Mouse (Mus musculus) limb, embryonic 10.5 days (tissue): ENCODE results near the gene Tbc1d8. TPM values are rescaled to one million over a fixed set of nuclear protein-coding genes. Genes with fewer than 3 reads are reported as not detected.

Experiments
- DNase-seq: peaks from one replicate; pipeline ENCODE4 v3.0.0-alpha.2; 2017; ENCODE audit warnings: low spot score
- H3K27ac ChIP-seq: fragments of 300-500 bp; sonication (generic); 2 replicates; pipeline ENCODE4 v1.5.1; 2016; ENCODE audit warnings: mild to moderate bottlenecking
- H3K27me3 ChIP-seq: fragments of 300-500 bp; sonication (generic); 2 replicates; pipeline ENCODE4 v1.6.1; 2016; ENCODE audit warnings: low read depth, mild to moderate bottlenecking; ENCODE audit not compliant: poor library complexity, severe bottlenecking
- H3K36me3 ChIP-seq: fragments of 300-500 bp; sonication (generic); 2 replicates; pipeline ENCODE4 v1.6.1; 2016; ENCODE audit warnings: mild to moderate bottlenecking, moderate library complexity
- H3K4me1 ChIP-seq: fragments of 300-500 bp; sonication (generic); 2 replicates; pipeline ENCODE4 v1.6.1; 2016
- H3K4me3 ChIP-seq: fragments of 300-500 bp; sonication (generic); 2 replicates; pipeline ENCODE4 v1.5.1; 2016; ENCODE audit warnings: mild to moderate bottlenecking, moderate library complexity
- H3K9me3 ChIP-seq: fragments of 300-500 bp; sonication (generic); replicated peaks from 2 replicates; pipeline ENCODE4 v1.6.1; 2016; ENCODE audit warnings: mild to moderate bottlenecking
- WGBS: fragments of 180-500 bp; shearing (Covaris S2); methylation state at CpG from one replicate; pipeline ENCODE4 v1.1.7; 2016; 5-methylcytosine and 5-hydroxymethylcytosine counted together
- polyA plus RNA-seq: library from polyadenylated mRNA; unstranded; fragments of >200 nt; fragmentation: Nextera tagmentation; extraction: Ambion mirVana; gene quantifications from 2 replicates; pipeline ENCODE4 v1.2.1, GENCODE M21; 2016

The Tbc1d8 gene
- polyA plus RNA-seq, 1 experiment from 2014 or later = 5.1 TPM

DNA sequence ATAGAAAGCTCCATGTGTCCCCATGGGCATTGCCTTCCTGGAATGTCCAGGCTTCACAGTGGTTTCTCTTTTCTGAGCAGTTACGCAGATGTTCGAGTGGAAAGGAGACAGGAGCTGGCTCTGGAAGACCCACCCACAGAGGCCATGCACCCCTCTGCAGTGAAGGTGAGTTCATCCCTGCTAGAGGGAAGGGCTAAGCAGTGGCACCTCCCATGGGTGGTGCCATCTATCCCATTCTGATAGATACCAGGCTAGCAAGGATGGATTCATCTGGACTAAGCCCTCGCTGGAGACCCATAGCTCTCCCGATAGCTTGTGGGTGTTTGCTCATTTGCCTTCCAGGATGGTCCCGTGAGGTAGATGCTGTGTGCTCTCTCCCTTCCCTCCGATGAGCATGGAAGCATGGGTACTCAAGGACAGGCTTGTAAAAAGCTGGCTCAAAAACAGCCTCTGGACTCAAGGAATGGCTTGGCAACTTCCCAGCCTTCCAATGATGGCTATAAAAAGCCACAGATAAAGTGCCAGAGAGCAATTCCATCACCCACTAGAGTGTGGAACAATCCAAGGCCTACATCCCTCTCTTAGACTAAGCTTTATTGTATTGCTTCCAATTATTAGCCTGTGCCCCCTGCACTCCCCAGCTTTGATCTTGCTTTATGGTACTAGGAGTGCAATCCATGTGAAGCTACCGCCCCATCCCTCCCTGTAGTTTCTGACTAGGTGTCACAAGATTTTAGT lies 147.5 kb downstream of the Tbc1d8 start:
- no peak overlapping the region for H3K4me3 ChIP-seq
- peaks cover 18% of the 10 kb centered on the region for H3K4me1 ChIP-seq
- no peak for DNase-seq
- peaks cover 14% of the 10 kb centered on the region; the same call in 1 of the 2 replicates for H3K27me3 ChIP-seq
- WGBS = 75% methylated on average over 7 of the region's 7 CpGs
- H3K27ac ChIP-seq = no peak overlapping the region
- no peaks in the 10 kb centered on the region for H3K36me3 ChIP-seq
- no peaks in the 10 kb centered on the region for H3K9me3 ChIP-seq

DNA sequence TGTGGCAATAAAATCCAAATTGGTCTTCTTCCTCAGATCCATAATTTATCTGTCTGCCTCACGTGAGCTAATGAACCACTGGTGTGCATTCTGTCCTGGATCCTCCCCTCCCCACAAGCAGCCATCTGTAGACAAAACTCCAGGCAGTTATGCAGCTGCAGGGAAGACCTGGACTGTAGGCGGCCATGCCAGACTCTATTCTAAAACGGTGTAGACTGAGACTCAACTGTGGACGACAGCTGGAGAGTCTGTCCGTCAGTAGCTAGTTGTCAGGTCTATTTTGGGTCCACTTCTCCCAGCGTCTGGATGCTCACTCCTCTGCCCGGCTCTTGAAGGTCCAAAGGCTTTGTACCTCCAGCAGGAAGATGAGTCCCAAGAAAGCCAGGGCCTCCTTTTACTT lies 151.0 kb downstream of the Tbc1d8 start:
- Histone ChIP-seq H3K9me3 (no peaks in the 10 kb centered on the region), H3K4me3 (no peak overlapping the region), H3K36me3 (no peaks in the 10 kb centered on the region), H3K4me1 (peaks cover 8% of the 10 kb centered on the region), H3K27me3 (no peaks in the 10 kb centered on the region), H3K27ac (no peak overlapping the region)
- no peak for DNase-seq
- 75% methylated on average over 7 of the region's 7 CpGs for WGBS

DNA sequence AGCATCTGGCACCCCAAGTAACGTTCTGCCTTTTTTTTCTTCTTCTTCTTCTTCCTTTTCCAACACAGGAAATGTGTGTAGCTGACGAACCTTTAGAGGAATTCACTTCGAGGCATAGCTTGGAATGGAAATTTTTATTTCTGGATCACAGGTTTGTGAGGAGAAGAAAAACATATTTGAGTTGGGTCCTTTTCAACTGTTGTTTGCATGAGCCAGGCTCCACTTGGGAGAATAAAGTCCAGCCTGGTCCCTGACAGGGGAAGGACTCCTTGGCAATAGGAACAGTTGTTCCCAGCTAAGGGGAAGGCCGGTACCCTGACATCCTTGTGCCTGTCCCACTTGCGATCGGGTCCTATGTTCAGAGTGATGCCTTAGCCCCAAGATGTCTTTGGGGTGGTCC lies 153.3 kb downstream of the Tbc1d8 start:
- H3K9me3 ChIP-seq = no peaks in the 10 kb centered on the region
- WGBS = 91% methylated on average over 6 of the region's 6 CpGs
- no peak for DNase-seq

DNA sequence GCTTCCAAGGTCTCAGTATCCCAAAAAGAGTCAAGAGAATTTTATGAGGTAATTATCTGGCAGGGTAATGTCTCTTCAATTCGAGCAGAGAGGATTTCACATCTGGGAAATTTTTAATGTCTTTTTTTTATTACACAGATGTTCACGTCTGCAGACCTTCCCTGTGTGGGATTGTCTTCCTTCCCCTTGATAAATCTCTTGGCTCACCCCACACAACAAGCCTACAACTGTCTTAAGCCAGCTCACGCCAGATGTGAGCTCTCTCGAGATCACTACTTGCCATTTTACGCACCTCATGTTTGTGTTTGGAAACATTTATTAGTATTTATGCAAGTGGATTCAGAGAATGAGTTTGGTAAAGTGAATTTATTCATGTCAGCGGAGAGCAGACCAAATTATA lies 156.6 kb downstream of the Tbc1d8 start:
- Histone ChIP-seq H3K27me3 (no peaks in the 10 kb centered on the region), H3K4me3 (no peak overlapping the region), H3K9me3 (no peaks in the 10 kb centered on the region), H3K4me1 (peaks cover 5% of the 10 kb centered on the region; the same call in 1 of the 2 replicates), H3K36me3 (no peaks in the 10 kb centered on the region), H3K27ac (no peak overlapping the region)
- 77% methylated on average over 6 of the region's 6 CpGs for WGBS
- DNase-seq = no peak

More for the DNA sequence above, 153.3 kb downstream of the Tbc1d8 start:
- Histone ChIP-seq H3K27me3 (no peaks in the 10 kb centered on the region), H3K36me3 (no peaks in the 10 kb centered on the region), H3K4me3 (no peak overlapping the region), H3K4me1 (peaks cover 9% of the 10 kb centered on the region), H3K27ac (no peak overlapping the region)

Other genes starting within 250 kb of the Tbc1d8 start
- gene Rpl31, start 110.9 kb downstream of the Tbc1d8 start, polyA plus RNA-seq = 467 and 570 TPM in 2 replicates
- gene Cnot11, start 56.2 kb upstream of the Tbc1d8 start, polyA plus RNA-seq = 23.1 and 26.0 TPM in 2 replicates
- 24.2 and 25.7 TPM in 2 replicates for gene Rnf149, start 98.7 kb upstream of the Tbc1d8 start, polyA plus RNA-seq
- 0.06 TPM in 1 of 2 replicates, not detected in the other for gene Creg2, start 172.7 kb upstream of the Tbc1d8 start, polyA plus RNA-seq
- gene Rfx8, start 242.2 kb upstream of the Tbc1d8 start, polyA plus RNA-seq = 0.35 and 0.79 TPM in 2 replicates